Mouse (Mus musculus) CD4-positive, CD25-positive, alpha-beta regulatory T cell, adult 4 months (primary cell): Measurements from ENCODE around the gene Ctnnd2. TPM values are rescaled to one million over a fixed set of nuclear protein-coding genes. Genes with fewer than 3 reads are reported as not detected.

Experiments
- ATAC-seq: one replicate; pipeline ENCODE4 v1.8.0; 2017
- polyA plus RNA-seq, 2 experiments: library from polyadenylated mRNA; unstranded; fragments of 100-300 nt; shearing (Covaris generic); gene quantifications; one replicate each; pipeline ENCODE4 v1.2.1; 2017

Gene Ctnnd2
- polyA plus RNA-seq, 2 experiments from 2014 or later = 0.54 TPM; not detected in 1

- no peak for ATAC-seq
Observed at GRCm38 (mm10) chr15:30738178-30738577, 565.8 kb downstream of the Ctnnd2 start.

DNA sequence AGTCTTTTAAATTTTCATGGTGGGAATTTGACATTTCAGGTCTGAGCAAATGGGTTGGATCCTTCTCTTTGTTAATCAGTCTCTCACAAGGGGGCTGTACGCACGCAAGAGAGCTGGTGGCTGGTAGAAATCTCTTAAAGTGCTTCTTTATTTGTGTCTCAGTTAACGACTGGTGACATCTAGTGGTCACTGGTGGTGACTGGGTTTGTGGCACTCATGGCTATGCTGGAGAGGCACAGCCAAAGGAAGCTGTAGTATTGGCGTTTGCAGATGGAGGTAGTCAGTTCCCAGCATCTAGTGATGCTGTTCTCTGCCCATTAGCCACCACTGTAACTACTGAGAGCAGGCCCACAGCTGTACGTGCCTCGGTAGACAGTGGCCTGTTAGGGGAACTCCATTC is 568.3 kb downstream of the Ctnnd2 start:
- no peak for ATAC-seq

GRCm38 (mm10) chr15:30757991-30758390 is 585.6 kb downstream of the Ctnnd2 start:
- no peak for ATAC-seq

DNA sequence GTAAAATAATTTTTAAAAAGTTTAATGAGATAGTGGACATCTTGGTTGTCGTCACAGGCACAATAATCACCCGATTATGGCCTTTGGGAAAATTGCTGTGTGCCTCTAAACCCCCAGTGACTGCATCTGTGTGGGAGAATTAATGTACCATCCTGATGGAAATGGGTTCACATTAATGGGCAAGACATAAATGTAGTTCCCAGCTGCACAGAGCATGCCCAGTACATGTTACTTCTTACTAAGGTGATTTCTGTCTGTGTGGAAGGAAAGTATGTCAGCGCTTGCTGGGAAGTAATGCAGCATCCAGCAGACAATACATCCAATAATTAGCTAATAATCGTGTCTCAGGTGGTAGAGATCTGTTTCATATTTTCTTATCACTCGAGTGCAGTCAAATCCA is 589.8 kb downstream of the Ctnnd2 start:
- ATAC-seq = no peak

GRCm38 (mm10) chr15:30762695-30763285 is 590.4 kb downstream of the Ctnnd2 start:
- ATAC-seq = no peak

DNA sequence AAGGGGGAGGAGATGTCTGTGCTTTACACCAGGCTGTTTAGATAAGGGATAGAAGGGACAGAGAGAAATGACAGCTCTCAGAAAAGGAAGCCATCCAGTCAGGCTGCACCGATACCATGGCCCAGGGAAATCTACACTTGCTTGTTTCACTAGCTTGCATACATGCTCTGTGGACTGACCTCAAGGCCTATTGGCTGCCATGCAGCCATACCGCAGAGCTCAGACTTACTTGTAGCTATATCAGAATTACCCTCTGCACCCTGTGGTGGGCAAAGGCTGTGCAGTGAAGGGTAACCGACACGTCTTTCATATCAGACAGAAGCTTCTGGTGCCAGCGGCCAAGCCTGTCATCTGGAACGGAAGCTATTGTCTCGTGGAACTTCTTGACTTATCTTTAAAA is 604.5 kb downstream of the Ctnnd2 start:
- no peak for ATAC-seq

DNA sequence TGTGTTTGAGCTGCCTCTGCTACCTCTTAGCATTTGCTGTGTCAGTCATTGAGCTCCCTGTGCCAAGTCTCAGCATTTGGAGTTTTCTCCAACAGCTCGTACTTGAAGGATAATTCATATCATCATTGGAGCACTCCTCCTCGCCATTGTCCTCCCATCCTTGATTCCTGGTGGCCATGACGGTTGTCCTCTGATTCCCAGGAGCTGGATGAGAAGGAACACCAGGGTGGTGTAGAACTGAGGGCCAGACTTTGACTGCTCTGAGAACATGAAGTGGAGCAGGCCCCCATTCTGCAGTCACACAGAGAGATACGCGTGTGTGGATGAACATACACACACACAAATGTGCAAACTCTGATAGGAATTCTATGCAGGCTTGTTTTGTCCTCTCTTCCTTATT is 605.4 kb downstream of the Ctnnd2 start:
- ATAC-seq = no peak

DNA sequence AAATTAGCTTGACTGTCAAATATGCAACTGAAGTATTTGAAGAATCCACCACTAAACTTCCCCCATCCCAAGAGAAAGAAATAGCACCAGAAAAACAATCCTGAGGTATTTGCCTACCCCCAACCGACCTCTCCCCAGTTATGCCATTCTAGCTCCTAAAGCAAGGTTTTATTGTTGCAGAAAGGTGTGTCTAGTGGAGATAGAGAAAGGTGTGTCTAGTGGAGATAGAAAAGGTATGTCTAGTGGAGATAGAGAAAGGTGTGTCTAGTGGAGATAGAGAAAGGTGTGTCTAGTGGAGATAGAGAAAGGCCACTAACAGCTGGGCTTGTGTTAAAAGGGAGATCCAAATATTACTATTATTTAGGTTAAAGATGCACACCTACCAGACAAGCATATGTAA is 607.5 kb downstream of the Ctnnd2 start:
- no peak for ATAC-seq

DNA sequence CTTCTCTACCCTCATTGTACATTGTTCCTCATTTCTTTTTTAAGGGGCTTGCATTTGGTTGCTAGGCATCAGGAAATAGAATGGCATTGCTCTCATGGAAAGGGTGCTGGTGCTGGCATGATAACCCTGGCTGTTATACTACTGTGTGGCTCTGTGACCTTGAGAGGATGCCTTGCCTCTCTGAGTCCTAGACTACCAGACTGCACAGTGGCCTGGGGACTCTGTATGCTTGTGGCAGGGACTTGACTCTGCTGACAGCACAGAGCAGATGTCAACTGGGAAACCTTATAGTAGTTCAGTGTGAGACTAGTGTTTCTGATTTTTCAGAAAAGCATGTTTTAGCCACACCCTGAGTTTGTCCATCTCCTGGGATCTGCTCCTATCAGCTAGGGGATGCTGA is 608.6 kb downstream of the Ctnnd2 start:
- no peak for ATAC-seq

DNA sequence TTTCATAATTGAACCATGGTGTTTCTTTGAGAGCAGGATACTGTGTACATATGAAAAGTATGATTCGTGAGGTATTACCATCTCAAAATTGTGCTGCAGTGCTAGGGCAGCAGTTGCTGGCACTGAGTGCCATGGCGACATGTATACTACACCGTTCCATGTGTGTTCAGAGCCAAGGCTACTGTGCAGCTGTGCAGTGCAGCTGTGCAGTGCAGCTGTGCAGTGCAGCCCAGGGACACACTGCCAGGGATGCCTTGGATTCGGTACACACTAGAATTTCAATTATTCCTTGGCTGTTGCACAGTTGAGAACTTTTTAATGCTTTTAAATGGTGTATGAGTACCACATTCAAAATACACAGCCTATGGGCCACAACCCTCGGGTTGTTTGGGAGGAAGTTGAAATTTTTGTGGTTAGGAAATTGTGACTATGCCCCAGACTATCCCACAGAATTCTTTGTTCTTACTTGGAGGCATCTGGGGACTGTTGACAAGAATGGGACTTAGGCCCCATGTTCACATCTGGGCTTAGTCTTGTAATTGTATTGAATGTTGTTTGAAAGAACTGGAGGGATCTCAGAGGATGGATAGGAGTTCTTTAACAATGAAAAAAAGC is 613.4 kb downstream of the Ctnnd2 start:
- ATAC-seq = no peak

DNA sequence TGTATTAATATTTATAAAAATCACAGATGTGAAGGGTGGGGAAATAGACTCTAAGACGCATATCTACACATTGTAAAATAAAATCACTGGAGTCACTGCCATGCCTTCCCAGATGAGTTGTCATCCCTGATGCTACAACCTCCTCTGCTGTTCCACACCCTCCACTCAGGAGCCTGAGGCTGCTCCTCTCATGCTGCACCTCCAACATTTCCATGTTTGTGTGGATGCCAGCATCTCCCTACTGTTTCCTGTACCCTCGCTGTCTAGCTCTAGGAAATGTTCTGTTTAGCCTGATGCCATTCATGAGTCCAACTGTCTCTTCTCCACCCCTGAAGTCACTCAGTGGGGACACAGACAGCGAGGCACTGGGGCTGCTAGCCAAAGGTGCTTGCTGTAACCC is 620.9 kb downstream of the Ctnnd2 start:
- no peak for ATAC-seq

- no peak for ATAC-seq
Observed at GRCm38 (mm10) chr15:30795723-30796122, 623.3 kb downstream of the Ctnnd2 start.

DNA sequence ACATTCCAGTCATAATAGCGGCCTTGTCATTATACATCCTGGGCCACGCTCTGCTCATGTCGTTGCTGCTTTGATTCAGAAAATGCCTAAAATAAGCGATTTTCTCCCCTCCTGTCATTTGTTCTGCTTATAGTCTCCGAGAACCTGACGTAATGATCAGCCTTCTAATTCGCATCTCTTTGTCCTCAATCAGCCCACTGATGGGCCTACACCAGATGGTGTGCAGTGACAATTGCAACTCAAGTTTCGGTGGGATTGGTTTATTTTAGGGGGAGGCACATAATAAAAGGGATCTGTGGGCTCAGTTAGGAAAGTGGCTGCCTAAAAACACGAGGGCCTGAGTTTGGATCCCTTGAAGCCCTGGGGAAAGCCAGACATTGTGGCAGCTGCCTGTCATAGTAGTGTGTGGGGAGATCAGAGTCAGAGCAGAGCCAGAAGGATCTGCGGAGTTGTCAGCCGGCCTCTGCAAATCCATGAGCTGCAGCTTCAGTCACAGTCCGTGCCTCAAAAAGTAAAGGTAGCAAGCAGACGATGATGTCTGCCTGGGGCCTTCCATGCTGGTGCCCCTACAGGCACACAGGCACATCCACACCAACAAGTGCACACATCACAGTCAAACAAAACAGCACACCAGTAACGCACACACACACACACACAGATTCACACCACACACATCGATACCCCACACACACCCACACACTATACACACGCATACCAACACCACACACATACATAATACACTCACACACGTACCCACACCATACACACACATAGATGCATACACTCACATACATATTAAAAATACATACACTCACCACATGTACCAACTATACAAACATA is 655.3 kb downstream of the Ctnnd2 start:
- ATAC-seq = no peak

GRCm38 (mm10) chr15:30857277-30858176 is 685.1 kb downstream of the Ctnnd2 start:
- ATAC-seq = no peak

GRCm38 (mm10) chr15:30867429-30867828 is 695.0 kb downstream of the Ctnnd2 start:
- no peak for ATAC-seq

- ATAC-seq = no peak
Observed at GRCm38 (mm10) chr15:30869673-30870512, 697.5 kb downstream of the Ctnnd2 start.

- ATAC-seq = no peak
Observed at GRCm38 (mm10) chr15:30875523-30875922, 703.1 kb downstream of the Ctnnd2 start.

DNA sequence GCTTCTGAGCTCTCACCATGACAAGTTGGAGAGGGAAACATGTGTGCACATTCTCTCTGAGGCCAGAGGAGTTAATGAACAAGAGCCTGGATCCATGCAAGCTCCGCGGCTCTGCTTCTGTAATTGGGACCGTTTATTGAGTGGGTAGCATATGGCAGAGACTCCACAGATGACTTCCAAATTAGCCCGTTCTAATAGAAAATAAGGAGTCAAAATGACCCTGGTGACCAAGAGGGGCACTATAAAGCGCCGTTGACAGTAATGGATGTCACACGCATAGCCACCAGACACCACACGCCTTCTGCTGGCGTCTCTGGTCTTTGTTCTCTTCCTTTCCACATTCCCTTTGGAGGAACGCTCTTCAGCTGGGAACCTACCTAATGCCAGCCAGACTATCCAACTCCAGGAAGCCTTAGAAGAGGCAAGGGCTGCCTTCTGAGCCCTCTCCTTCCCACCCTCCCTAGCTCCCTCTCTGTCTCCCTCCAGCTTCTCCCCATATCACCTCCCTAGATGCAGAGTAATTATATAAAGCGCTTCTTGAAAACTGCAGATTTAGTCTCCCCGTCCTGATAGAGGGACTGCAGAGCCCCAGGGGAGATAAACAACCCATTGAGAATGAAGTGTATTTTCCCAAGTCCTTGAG is 712.4 kb downstream of the Ctnnd2 start:
- ATAC-seq = no peak

- no peak for ATAC-seq
Observed at GRCm38 (mm10) chr15:30885410-30885809, 713.0 kb downstream of the Ctnnd2 start.

DNA sequence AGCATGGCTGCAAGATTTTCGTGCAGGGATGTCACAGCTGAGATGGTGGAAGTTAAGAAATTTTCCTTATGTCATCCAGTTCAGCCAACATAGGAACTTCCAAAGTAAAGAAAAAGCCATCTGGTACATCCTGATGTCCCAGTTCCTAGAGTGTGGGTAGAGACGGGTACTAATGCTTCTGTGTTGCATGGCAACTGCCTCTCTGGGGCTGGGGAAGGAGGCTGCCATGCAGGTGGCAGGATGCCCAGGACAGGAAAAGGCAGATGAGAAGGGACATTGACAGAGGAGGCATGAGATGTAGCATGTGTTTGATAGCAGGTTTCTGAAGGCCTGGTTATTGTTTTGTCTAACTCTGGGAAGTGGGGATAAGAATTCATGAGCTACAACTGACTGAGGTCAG is 715.2 kb downstream of the Ctnnd2 start:
- ATAC-seq = no peak

DNA sequence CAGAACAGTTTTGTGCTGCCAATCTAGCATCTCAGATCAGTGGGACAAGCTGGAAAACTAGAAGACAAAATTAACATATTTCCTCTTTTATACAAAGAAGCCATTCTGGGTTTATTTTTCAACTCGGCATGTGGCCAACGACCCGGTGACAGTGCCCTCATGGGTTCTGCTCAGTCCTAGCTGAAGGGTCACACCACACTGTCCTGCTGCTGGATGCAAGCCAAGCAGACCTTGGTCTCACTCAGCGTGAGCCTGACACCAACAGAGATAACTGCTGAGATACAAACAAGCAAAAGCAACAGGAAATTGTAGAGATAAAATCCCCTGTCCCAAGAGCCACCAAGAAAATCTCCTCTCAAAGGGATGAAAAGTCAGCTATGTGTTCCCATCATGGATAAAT is 719.6 kb downstream of the Ctnnd2 start:
- no peak for ATAC-seq
